Mouse (Mus musculus) ES-E14 (cell line): ENCODE measurements at regions not wholly inside any gene's neighbourhood (a gene's known extent, or its start where the extent isn't known, plus 50 kb on each side); places are given as distances from the start of the nearest gene placed in this dataset.

Source experiments
- CHD2 ChIP-seq: IDR thresholded peaks from 2 replicates; pipeline ENCODE4 v1.6.1; 2014; ENCODE audit warnings: mild to moderate bottlenecking, low read depth, low read length, inconsistent platforms
- HCFC1 ChIP-seq: IDR thresholded peaks from 2 replicates; pipeline ENCODE4 v1.6.1; 2012; ENCODE audit warnings: low read length, inconsistent platforms, borderline replicate concordance; ENCODE audit not compliant: insufficient read depth
- MAFK ChIP-seq: IDR thresholded peaks from 2 replicates; pipeline ENCODE4 v1.6.1; 2014; ENCODE audit warnings: mild to moderate bottlenecking, low read depth, low read length, inconsistent platforms; ENCODE audit not compliant: insufficient read depth
- ZNF384 ChIP-seq: IDR thresholded peaks from 2 replicates; pipeline ENCODE4 v1.6.1; 2012; ENCODE audit warnings: low read depth, low read length, inconsistent platforms

DNA sequence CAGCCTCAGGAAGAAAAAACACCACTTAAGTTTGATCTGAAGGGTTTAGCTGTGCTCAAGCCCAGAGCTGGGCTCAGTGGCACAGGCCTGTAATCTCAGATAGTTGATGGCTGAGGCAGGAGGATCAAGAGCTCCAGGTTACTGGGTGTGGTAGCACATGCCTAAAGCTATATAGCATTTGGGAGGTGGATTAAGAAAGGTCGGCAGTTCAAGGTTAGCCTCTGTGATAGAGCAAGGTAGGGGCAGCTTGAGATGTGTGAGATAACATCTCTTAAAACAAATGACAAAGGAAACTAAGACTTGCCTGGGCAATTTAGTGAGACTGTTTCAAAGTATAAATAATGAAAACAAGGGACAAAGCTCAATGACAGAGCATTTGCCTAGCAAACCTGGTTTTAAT is 56.9 kb upstream of the Ptgfrn start:
- TF ChIP-seq ZNF384 = no peak
- TF ChIP-seq HCFC1 = no peak
- no peak for TF ChIP-seq CHD2
- no peak for TF ChIP-seq MAFK
